7 mouse cellular contexts compared by ENCODE assay signal in the genomic region with DNA sequence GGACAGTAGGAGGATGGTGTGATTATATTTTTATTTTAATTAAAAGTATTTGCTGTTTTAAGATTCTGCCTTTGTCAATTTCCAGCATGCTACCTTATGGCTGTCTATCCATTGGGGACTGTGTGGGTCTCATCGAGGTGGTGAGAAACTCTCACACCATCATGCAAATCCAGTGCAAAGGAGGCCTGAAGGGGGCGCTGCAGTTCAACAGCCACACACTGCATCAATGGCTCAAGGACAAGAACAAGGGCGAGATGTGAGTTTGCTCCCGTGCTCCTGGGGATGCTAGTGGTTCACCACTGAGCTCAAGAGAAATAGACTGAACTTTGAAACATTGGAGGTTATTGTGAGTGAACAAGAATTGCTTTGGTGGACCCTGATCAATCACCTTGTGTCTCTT. TPM values are rescaled to one million over a fixed set of nuclear protein-coding genes. Genes with fewer than 3 reads are reported as not detected.
DNase-seq lines count a peak whose midpoint lies in the region; ATAC-seq and TF ChIP-seq lines count a peak whose summit lies in the region.

No protein-coding gene starts in this region.

- H3K9me3 ChIP-seq in kidney, embryonic 16.5 days (ENCODE audit: low read length): no peaks in the 10 kb centered on the region
- H3K9me3 ChIP-seq in liver, embryonic 13.5 days (replicated peaks): no peaks in the 10 kb centered on the region

- no peak overlapping the region for H3K4me3 ChIP-seq in kidney, embryonic 16.5 days (ENCODE audit: low read length)
- H3K4me3 ChIP-seq in C2C12 (ENCODE audit: insufficient read depth, poor library complexity, severe bottlenecking): no peak overlapping the region
- H3K4me3 ChIP-seq in liver, embryonic 13.5 days (replicated peaks): no peak overlapping the region

- H3K9ac ChIP-seq in kidney, embryonic 16.5 days (replicated peaks; ENCODE audit: low read length): no peak overlapping the region
- H3K9ac ChIP-seq in liver, embryonic 13.5 days: no peak overlapping the region

- DNase-seq in kidney, adult 11 months: peak; percentile 49
- DNase-seq in Muller cell, postnatal 12 days (ENCODE audit: inconsistent ontology term): peak; percentile 31
- peak; percentile 43 to 67 for DNase-seq in cerebellum, postnatal 10 days
- DNase-seq in liver, embryonic 13.5 days: peak; percentile 11
- peak; percentile 57 to 71 for DNase-seq in spleen, adult 18-20 months

- no peak overlapping the region for H3K4me2 ChIP-seq in kidney, embryonic 16.5 days (replicated peaks; ENCODE audit: low read depth, low read length)
- no peak overlapping the region for H3K4me2 ChIP-seq in liver, embryonic 13.5 days

- 75% methylated on average over 4 of the region's 4 CpGs for WGBS in kidney, embryonic 16.5 days
- WGBS in liver, embryonic 13.5 days (ENCODE audit: insufficient replicate concordance): 60% methylated on average over 4 of the region's 4 CpGs

- H3K4me1 ChIP-seq in kidney, embryonic 16.5 days (ENCODE audit: insufficient read depth, low read length): no peaks in the 10 kb centered on the region
- no peaks in the 10 kb centered on the region for H3K4me1 ChIP-seq in liver, embryonic 13.5 days (replicated peaks)

- no peak for ATAC-seq in kidney, embryonic 16.5 days (ENCODE audit: low FRiP score, low TSS enrichment)
- ATAC-seq in liver, embryonic 13.5 days (ENCODE audit: low read depth): no peak

- no peaks in the 10 kb centered on the region for H3K79me3 ChIP-seq in C2C12 (ENCODE audit: low read depth)

- H3K79me2 ChIP-seq in C2C12 (ENCODE audit: control insufficient read depth, insufficient read depth): no peaks in the 10 kb centered on the region

- no peak overlapping the region for H3K27ac ChIP-seq in kidney, embryonic 16.5 days (ENCODE audit: low read length)
- no peak overlapping the region for H3K27ac ChIP-seq in liver, embryonic 13.5 days

- no peak overlapping the region for H3ac ChIP-seq in C2C12 (ENCODE audit: control insufficient read depth, insufficient read length, low read depth)

- peak; percentile 53 for TF ChIP-seq CTCF in C2C12 (IDR thresholded peaks at IDR 0.05; ENCODE audit: control insufficient read depth, insufficient read depth, insufficient read length)

- no peaks in the 10 kb centered on the region for H3K27me3 ChIP-seq in kidney, embryonic 16.5 days (ENCODE audit: insufficient read depth, low read length)
- no peaks in the 10 kb centered on the region for H3K27me3 ChIP-seq in C2C12 (ENCODE audit: control insufficient read depth, insufficient read depth, insufficient read length)
- no peaks in the 10 kb centered on the region for H3K27me3 ChIP-seq in liver, embryonic 13.5 days

- peaks cover 72% of the 10 kb centered on the region for H3K36me3 ChIP-seq in kidney, embryonic 16.5 days (ENCODE audit: insufficient read depth, low read length)
- peaks cover 62% of the 10 kb centered on the region for H3K36me3 ChIP-seq in C2C12 (ENCODE audit: control insufficient read depth, insufficient read depth)
- peaks cover 71% of the 10 kb centered on the region for H3K36me3 ChIP-seq in liver, embryonic 13.5 days

TF ChIP-seq in C2C12, 6 proteins besides CTCF, POLR2A, EP300 and RAD21:
- TF ChIP-seq MYOD1 (IDR thresholded peaks at IDR 0.05; ENCODE audit: control insufficient read depth, insufficient read length, low read depth): no peak
- TF ChIP-seq USF1 (IDR thresholded peaks at IDR 0.05; ENCODE audit: low read depth): no peak
- no peak for TF ChIP-seq CEBPB (IDR thresholded peaks at IDR 0.05; ENCODE audit: low read depth)
- no peak for TF ChIP-seq MAX (IDR thresholded peaks at IDR 0.05)

RNA-seq across cellular contexts. Expression of gene Kcnmb3, which starts 32.3 kb away (rescaled TPM):
- 0.23 and 0.26 TPM in 2 replicates for polyA plus RNA-seq in kidney, embryonic 16.5 days (2015; fragmentation: Nextera tagmentation; extraction: Ambion mirVana)
- not detected for polyA plus RNA-seq in C2C12 (2012; fragmentation: generic; extraction: Trizol)
- polyA plus RNA-seq in liver, embryonic 13.5 days (2015; fragmentation: Nextera tagmentation; extraction: Ambion mirVana): not detected in 2 replicates

RNA-seq across cellular contexts. Expression of gene Zfp639, which starts 50.3 kb away (rescaled TPM):
- polyA plus RNA-seq in kidney, embryonic 16.5 days (2015; fragmentation: Nextera tagmentation; extraction: Ambion mirVana): 38.6 and 42.2 TPM in 2 replicates
- 15.3 TPM for polyA plus RNA-seq in C2C12 (2012; fragmentation: generic; extraction: Trizol)
- 21.5 and 24.6 TPM in 2 replicates for polyA plus RNA-seq in liver, embryonic 13.5 days (2015; fragmentation: Nextera tagmentation; extraction: Ambion mirVana)

Comparison
In these comparisons a context has a peak if more than half of its experiments do, and no peak if none do; other contexts are left out.
1. DNase-seq: peak in every context shown above with its lines; median percentile 64 in spleen, adult 18-20 months; 55 in cerebellum, postnatal 10 days; 49 in kidney, adult 11 months; 31 in Muller cell, postnatal 12 days; 11 in liver, embryonic 13.5 days.